Mouse (Mus musculus) lung, postnatal 0 days (tissue): Measurements from ENCODE around the gene Grik4. TPM values are rescaled to one million over a fixed set of nuclear protein-coding genes. Genes with fewer than 3 reads are reported as not detected.

ENCODE experiments used
- ATAC-seq: fragments of 200-750 bp; cut with Nextera tagmentation; 2 replicates; pipeline ENCODE4 v1.8.0; 2017; ENCODE audit warnings: moderate library complexity
- DNase-seq: peaks from one replicate; pipeline ENCODE4 v3.0.0-alpha.2; 2016; ENCODE audit warnings: low spot score
- H3K27ac ChIP-seq: fragments of 300-500 bp; sonication (generic); 2 replicates; pipeline ENCODE4 v1.5.1; 2014; ENCODE audit warnings: antibody characterized with exemption, mild to moderate bottlenecking, low read length, mixed read lengths
- H3K27me3 ChIP-seq: fragments of 300-500 bp; sonication (generic); replicated peaks from 2 replicates; pipeline ENCODE4 v1.6.1; 2014; ENCODE audit warnings: low read length, mixed read lengths; ENCODE audit not compliant: insufficient read depth
- H3K36me3 ChIP-seq: fragments of 300-500 bp; sonication (generic); 2 replicates; pipeline ENCODE4 v1.6.1; 2014; ENCODE audit warnings: low read length, mixed read lengths; ENCODE audit not compliant: insufficient read depth
- H3K4me1 ChIP-seq: fragments of 300-500 bp; sonication (generic); 2 replicates; pipeline ENCODE4 v1.6.1; 2014; ENCODE audit warnings: antibody characterized with exemption, low read depth, low read length, mixed read lengths; ENCODE audit not compliant: insufficient read depth
- H3K4me2 ChIP-seq: fragments of 300-500 bp; sonication (generic); replicated peaks from 2 replicates; pipeline ENCODE4 v1.6.1; 2014; ENCODE audit warnings: low read depth, mild to moderate bottlenecking, low read length, moderate library complexity, mixed read lengths
- H3K4me3 ChIP-seq: fragments of 300-500 bp; sonication (generic); 2 replicates; pipeline ENCODE4 v1.5.1; 2014; ENCODE audit warnings: low read depth, low read length
- H3K9ac ChIP-seq: fragments of 300-500 bp; sonication (generic); replicated peaks from 2 replicates; pipeline ENCODE4 v1.6.1; 2014; ENCODE audit warnings: low read depth, mild to moderate bottlenecking
- H3K9me3 ChIP-seq: fragments of 300-500 bp; sonication (generic); 2 replicates; pipeline ENCODE4 v1.6.1; 2016; ENCODE audit warnings: low read length, mixed read lengths
- CTCF ChIP-seq: IDR thresholded peaks from 2 replicates; pipeline ENCODE4 v1.5.1; 2016; ENCODE audit warnings: antibody characterized with exemption, mild to moderate bottlenecking
- EP300 ChIP-seq: IDR thresholded peaks from 2 replicates; pipeline ENCODE4 v1.6.1; 2016; ENCODE audit warnings: antibody characterized with exemption, mild to moderate bottlenecking, control low read depth
- WGBS: fragments of 180-500 bp; shearing (Covaris S2); extraction: QIAGEN DNeasy Blood & Tissue Kit; methylation state at CpG from one replicate; pipeline ENCODE4 v1.1.7; 2014; 5-methylcytosine and 5-hydroxymethylcytosine counted together
- microRNA-seq: library from miRNA; unstranded; fragments of <30 nt; microRNA quantifications from one replicate; pipeline ENCODE4, GENCODE M21; 2016
- polyA plus RNA-seq: library from polyadenylated mRNA; unstranded; fragments of >200 nt; fragmentation: Nextera tagmentation; extraction: Ambion mirVana; gene quantifications from 2 replicates; pipeline ENCODE4 v1.2.1, GENCODE M21; 2015

The Grik4 gene
- polyA plus RNA-seq, 1 experiment from 2014 or later, result 0.47 TPM

DNA sequence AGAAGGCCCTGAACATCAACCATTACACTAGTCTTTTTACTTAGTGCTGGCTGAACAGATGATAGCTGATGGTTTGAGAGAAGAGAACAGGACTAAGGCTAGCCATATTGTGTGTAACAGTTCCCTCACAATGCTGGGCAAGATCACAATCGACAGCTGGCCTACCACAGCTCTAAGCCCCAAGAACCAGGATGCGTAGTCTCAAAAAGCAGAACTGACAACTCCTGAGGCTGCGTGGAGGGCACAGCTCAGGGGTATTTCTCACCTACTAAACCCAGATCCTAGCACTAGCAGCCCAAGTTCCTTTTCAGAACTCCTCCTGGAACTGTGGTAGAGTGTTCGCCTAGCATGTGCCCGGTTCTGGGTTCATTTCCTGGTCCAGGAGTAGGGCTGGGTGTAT lies 475.9 kb downstream of the Grik4 start:
- H3K4me2 ChIP-seq, result no peak overlapping the region
- TF ChIP-seq EP300 (no peak), CTCF (no peak)
- H3K4me3 ChIP-seq, result no peak overlapping the region
- H3K4me1 ChIP-seq, result peaks cover 20% of the 10 kb centered on the region; the same call in 1 of the 2 replicates
- WGBS, result 87% methylated on average over 5 of the region's 5 CpGs
- no peaks in the 10 kb centered on the region for H3K27me3 ChIP-seq
- DNase-seq (no peak), ATAC-seq (no peak)
- no peak overlapping the region for H3K9ac ChIP-seq
- H3K9me3 ChIP-seq, result no peaks in the 10 kb centered on the region
- H3K36me3 ChIP-seq, result no peaks in the 10 kb centered on the region
- no peak overlapping the region for H3K27ac ChIP-seq

Small RNA genes lying within 50 kb of the gene (microRNA-seq; reads per million reads assigned to microRNA genes)
- gene Gm27509, result not detected

Other genes starting within 250 kb of the Grik4 start
- 13.9 and 17.2 TPM in 2 replicates for gene Arhgef12, start 162.7 kb upstream of the Grik4 start, polyA plus RNA-seq
- 2.8 and 3.5 TPM in 2 replicates for gene Tmem136, start 172.1 kb upstream of the Grik4 start, polyA plus RNA-seq